Mouse (Mus musculus) hindbrain, embryonic 16.5 days (tissue): ENCODE data around the gene Stox2. TPM values are rescaled to one million over a fixed set of nuclear protein-coding genes. Genes with fewer than 3 reads are reported as not detected.
"Not testable (repeated sequence)": the region's sequence is repeated elsewhere in the genome, so short reads cannot be mapped to it uniquely, and the experiment has no call there.

Experiments
- ATAC-seq: fragments of 200-750 bp; cut with Nextera tagmentation; 2 replicates; pipeline ENCODE4 v1.8.0; 2017; ENCODE audit warnings: moderate TSS enrichment, moderate library complexity
- H3K27ac ChIP-seq: fragments of 300-500 bp; sonication (generic); 2 replicates; pipeline ENCODE4 v1.5.1; 2014; ENCODE audit warnings: low read depth, mild to moderate bottlenecking, control low read depth, low read length, moderate library complexity
- H3K27me3 ChIP-seq: fragments of 300-500 bp; sonication (generic); replicated peaks from 2 replicates; pipeline ENCODE4 v1.6.1; 2014; ENCODE audit warnings: low read length; ENCODE audit not compliant: control insufficient read depth, insufficient read depth
- H3K36me3 ChIP-seq: fragments of 300-500 bp; sonication (generic); 2 replicates; pipeline ENCODE4 v1.6.1; 2014; ENCODE audit warnings: mild to moderate bottlenecking, low read length, moderate library complexity, mixed read lengths; ENCODE audit not compliant: control insufficient read depth, insufficient read depth
- H3K4me1 ChIP-seq: fragments of 300-500 bp; sonication (generic); 2 replicates; pipeline ENCODE4 v1.6.1; 2014; ENCODE audit warnings: low read depth, low read length; ENCODE audit not compliant: control insufficient read depth, insufficient read depth
- H3K4me2 ChIP-seq: fragments of 300-500 bp; sonication (generic); 2 replicates; pipeline ENCODE4 v1.6.1; 2014; ENCODE audit warnings: mild to moderate bottlenecking, low read length, control low read depth, moderate library complexity
- H3K4me3 ChIP-seq: fragments of 300-500 bp; sonication (generic); 2 replicates; pipeline ENCODE4 v1.5.1; 2014; ENCODE audit warnings: mild to moderate bottlenecking, low read length, control low read depth, moderate library complexity
- H3K9ac ChIP-seq: fragments of 300-500 bp; sonication (generic); 2 replicates; pipeline ENCODE4 v1.6.1; 2014; ENCODE audit warnings: low read depth, mild to moderate bottlenecking, control low read depth, low read length, moderate library complexity
- H3K9me3 ChIP-seq: fragments of 300-500 bp; sonication (generic); 2 replicates; pipeline ENCODE4 v1.6.1; 2014; ENCODE audit warnings: mild to moderate bottlenecking, low read length, moderate library complexity; ENCODE audit not compliant: control insufficient read depth
- WGBS: fragments of 180-500 bp; shearing (Covaris S2); extraction: QIAGEN DNeasy Blood & Tissue Kit; methylation state at CpG from one replicate; pipeline ENCODE4 v1.1.7; 2014; 5-methylcytosine and 5-hydroxymethylcytosine counted together
- polyA plus RNA-seq: library from polyadenylated mRNA; unstranded; fragments of >200 nt; fragmentation: Nextera tagmentation; extraction: Ambion mirVana; gene quantifications from 2 replicates; pipeline ENCODE4 v1.2.1, GENCODE M21; 2015

The Stox2 gene
- polyA plus RNA-seq, 1 experiment from 2014 or later: 28.5 TPM

GRCm38 (mm10) chr8:47458591-47458990 lies 12.4 kb upstream of the Stox2 start:
- H3K27me3 ChIP-seq: no peaks in the 10 kb centered on the region
- peaks cover 4% of the 10 kb centered on the region; the same call in 1 of the 2 replicates for H3K9me3 ChIP-seq
- no peak for ATAC-seq
- WGBS: 92% methylated on average over 10 of the region's 10 CpGs
- no peak overlapping the region for H3K4me3 ChIP-seq
- no peak overlapping the region for H3K27ac ChIP-seq
- no peak overlapping the region for H3K9ac ChIP-seq
- H3K4me2 ChIP-seq: no peak overlapping the region
- H3K36me3 ChIP-seq: no peaks in the 10 kb centered on the region
- no peaks in the 10 kb centered on the region for H3K4me1 ChIP-seq

GRCm38 (mm10) chr8:47449211-47449610 lies 3.0 kb upstream of the Stox2 start:
- not testable (repeated sequence) for H3K36me3 ChIP-seq, H3K4me1 ChIP-seq, H3K27ac ChIP-seq, H3K9ac ChIP-seq, H3K9me3 ChIP-seq, ATAC-seq, H3K4me3 ChIP-seq, H3K27me3 ChIP-seq, H3K4me2 ChIP-seq
- WGBS: 100% methylated on average over 2 of the region's 2 CpGs

- H3K9ac ChIP-seq: no peak overlapping the region
- no peak for ATAC-seq
- no peaks in the 10 kb centered on the region for H3K27me3 ChIP-seq
- 60% methylated on average over 12 of the region's 12 CpGs for WGBS
- no peaks in the 10 kb centered on the region for H3K4me1 ChIP-seq
- no peaks in the 10 kb centered on the region for H3K9me3 ChIP-seq
- no peak overlapping the region for H3K27ac ChIP-seq
- no peak overlapping the region for H3K4me2 ChIP-seq
- no peak overlapping the region for H3K4me3 ChIP-seq
- H3K36me3 ChIP-seq: no peaks in the 10 kb centered on the region
Observed at GRCm38 (mm10) chr8:47439271-47439670, 6.9 kb downstream of the Stox2 start.

GRCm38 (mm10) chr8:47437976-47438375 lies 8.2 kb downstream of the Stox2 start:
- ATAC-seq: no peak
- no peak overlapping the region for H3K27ac ChIP-seq
- no peaks in the 10 kb centered on the region for H3K27me3 ChIP-seq
- no peaks in the 10 kb centered on the region for H3K4me1 ChIP-seq
- no peak overlapping the region for H3K4me3 ChIP-seq
- no peak overlapping the region for H3K9ac ChIP-seq
- H3K4me2 ChIP-seq: no peak overlapping the region
- H3K36me3 ChIP-seq: no peaks in the 10 kb centered on the region
- no peaks in the 10 kb centered on the region for H3K9me3 ChIP-seq
- WGBS: 80% methylated on average over 6 of the region's 6 CpGs

- Histone ChIP-seq H3K27me3 (no peaks in the 10 kb centered on the region), H3K36me3 (no peaks in the 10 kb centered on the region), H3K4me2 (no peak overlapping the region), H3K9ac (no peak overlapping the region), H3K4me1 (no peaks in the 10 kb centered on the region), H3K9me3 (no peaks in the 10 kb centered on the region), H3K27ac (no peak overlapping the region), H3K4me3 (no peak overlapping the region)
- no peak for ATAC-seq
- WGBS: 78% methylated on average over 2 of the region's 2 CpGs
Observed at GRCm38 (mm10) chr8:47435861-47436260, 10.3 kb downstream of the Stox2 start.

GRCm38 (mm10) chr8:47435412-47435811 lies 10.8 kb downstream of the Stox2 start:
- H3K9me3 ChIP-seq: no peaks in the 10 kb centered on the region
- no peaks in the 10 kb centered on the region for H3K4me1 ChIP-seq
- 83% methylated on average over 4 of the region's 4 CpGs for WGBS
- no peaks in the 10 kb centered on the region for H3K36me3 ChIP-seq
- no peak overlapping the region for H3K4me2 ChIP-seq
- ATAC-seq: no peak
- no peak overlapping the region for H3K9ac ChIP-seq
- no peaks in the 10 kb centered on the region for H3K27me3 ChIP-seq
- H3K4me3 ChIP-seq: no peak overlapping the region
- H3K27ac ChIP-seq: no peak overlapping the region

- no peaks in the 10 kb centered on the region for H3K9me3 ChIP-seq
- H3K27ac ChIP-seq: no peak overlapping the region
- no peaks in the 10 kb centered on the region for H3K36me3 ChIP-seq
- no peak overlapping the region for H3K4me3 ChIP-seq
- ATAC-seq: peak; percentile 98
- H3K27me3 ChIP-seq: no peaks in the 10 kb centered on the region
- WGBS: 62% methylated on average over 4 of the region's 4 CpGs
- H3K4me1 ChIP-seq: no peaks in the 10 kb centered on the region
- no peak overlapping the region for H3K9ac ChIP-seq
- H3K4me2 ChIP-seq: no peak overlapping the region; the same call in 1 of the 2 replicates
Observed at GRCm38 (mm10) chr8:47431263-47431662, 14.9 kb downstream of the Stox2 start.

- peak overlapping the region; percentile 92 for H3K4me2 ChIP-seq
- peak; percentile 45; the same call in 1 of the 2 replicates for ATAC-seq
- H3K4me3 ChIP-seq: peak overlapping the region; percentile 69
- 3% methylated on average over 8 of the region's 8 CpGs for WGBS
- H3K9ac ChIP-seq, H3K36me3 ChIP-seq, H3K9me3 ChIP-seq, H3K27ac ChIP-seq: not testable (repeated sequence)
- H3K4me1 ChIP-seq: peaks cover 21% of the 10 kb centered on the region
- H3K27me3 ChIP-seq: peaks cover 26% of the 10 kb centered on the region
Observed at GRCm38 (mm10) chr8:47414258-47414525, 32.0 kb downstream of the Stox2 start.

GRCm38 (mm10) chr8:47413524-47414257 lies 32.5 kb downstream of the Stox2 start:
- under 1% methylated on average over 42 of the region's 46 CpGs for WGBS

More at GRCm38 (mm10) chr8:47413524-47414257, 32.5 kb downstream of the Stox2 start:
- Histone ChIP-seq H3K36me3 (no peaks in the 10 kb centered on the region), H3K27ac (peak overlapping the region; percentile 63; the same call in 1 of the 2 replicates), H3K4me2 (peak overlapping the region; percentile 92), H3K9me3 (no peaks in the 10 kb centered on the region), H3K27me3 (peaks cover 31% of the 10 kb centered on the region), H3K4me3 (peak overlapping the region; percentile 69), H3K4me1 (peaks cover 21% of the 10 kb centered on the region), H3K9ac (peak overlapping the region; percentile 64)
- peak; percentile 82 for ATAC-seq
